11 mouse cellular contexts compared by ENCODE assay signal in the genomic region with DNA sequence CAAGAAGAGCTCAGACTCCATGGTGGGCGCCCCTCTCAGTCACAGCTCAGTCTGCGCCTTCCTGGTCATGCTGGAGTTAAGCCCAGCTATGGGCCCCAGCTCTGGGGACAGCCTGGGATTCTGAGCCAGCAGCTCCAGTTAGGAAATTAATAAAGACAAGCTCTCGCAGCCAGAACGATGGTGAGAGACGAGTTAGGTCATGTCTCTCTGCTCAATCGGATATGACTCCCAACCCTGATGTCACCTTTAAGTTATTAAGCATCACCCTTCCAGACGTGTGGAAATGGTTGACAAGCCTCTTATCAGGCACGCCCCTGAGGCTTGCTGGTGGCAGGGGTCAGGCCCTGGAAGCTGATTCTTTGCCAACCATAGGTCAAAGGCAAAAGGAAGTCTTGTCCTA. TPM values are rescaled to one million over a fixed set of nuclear protein-coding genes. Genes with fewer than 3 reads are reported as not detected.
DNase-seq lines count a peak whose midpoint lies in the region; ATAC-seq lines count a peak whose summit lies in the region.
"Had no signal": no experiment of that assay in that cellular context is flagged by ENCODE, and none has a peak within 500 bp of the region (broad histone marks: within the 10 kb centered on the region; RNA-seq: fewer than 3 reads in every experiment).

No protein-coding gene starts in this region.

- peak; percentile 30 for DNase-seq in kidney, adult 9 months
- DNase-seq in brain, adult 2 months (ENCODE audit: low read depth, low spot score) = peak; percentile 27
- peak; percentile 56 for DNase-seq in heart, postnatal 4 days
- DNase-seq: cerebellum, adult 9-10 months had no signal

- WGBS in kidney, embryonic 16.5 days = 49% methylated on average over 8 of the region's 8 CpGs
- WGBS in embryonic facial prominence, embryonic 12.5 days = 36% methylated on average over 8 of the region's 8 CpGs
- 80% methylated on average over 8 of the region's 8 CpGs for WGBS in midbrain, embryonic 15.5 days

- no peak for ATAC-seq in kidney, embryonic 16.5 days (ENCODE audit: low FRiP score, low TSS enrichment)
- ATAC-seq in embryonic facial prominence, embryonic 12.5 days (ENCODE audit: insufficient number of reproducible peaks, insufficient read depth, low FRiP score, low TSS enrichment) = no peak
- no peak for ATAC-seq in monocyte, adult 5-6 weeks (replicated peaks; ENCODE audit: insufficient number of reproducible peaks, low FRiP score, low TSS enrichment, poor library complexity, severe bottlenecking)
- no peak for ATAC-seq in midbrain, embryonic 15.5 days (replicated peaks)

- no peak overlapping the region for H3K4me3 ChIP-seq in kidney, embryonic 16.5 days (ENCODE audit: low read length)
- H3K4me3 ChIP-seq in embryonic facial prominence, embryonic 12.5 days = no peak overlapping the region
- no peak overlapping the region for H3K4me3 ChIP-seq in midbrain, embryonic 15.5 days
- H3K4me3 ChIP-seq: layer of hippocampus, adult 2 months; myocyte had no signal

- H3K27ac ChIP-seq in kidney, embryonic 16.5 days (ENCODE audit: low read length) = no peak overlapping the region
- peak overlapping the region; percentile 37; the same call in 1 of the 2 replicates for H3K27ac ChIP-seq in embryonic facial prominence, embryonic 12.5 days
- no peak overlapping the region for H3K27ac ChIP-seq in midbrain, embryonic 15.5 days
- H3K27ac ChIP-seq: layer of hippocampus, adult 2 months had no signal

- H3K36me3 ChIP-seq in kidney, embryonic 16.5 days (ENCODE audit: insufficient read depth, low read length) = no peaks in the 10 kb centered on the region
- H3K36me3 ChIP-seq in embryonic facial prominence, embryonic 12.5 days = no peaks in the 10 kb centered on the region
- no peaks in the 10 kb centered on the region for H3K36me3 ChIP-seq in midbrain, embryonic 15.5 days (replicated peaks)

- H3K4me1 ChIP-seq in kidney, embryonic 16.5 days (ENCODE audit: insufficient read depth, low read length) = peaks cover 37% of the 10 kb centered on the region
- H3K4me1 ChIP-seq in embryonic facial prominence, embryonic 12.5 days = peaks cover 14% of the 10 kb centered on the region
- peaks cover 9% of the 10 kb centered on the region for H3K4me1 ChIP-seq in midbrain, embryonic 15.5 days

- no peaks in the 10 kb centered on the region for H3K9me3 ChIP-seq in kidney, embryonic 16.5 days (ENCODE audit: low read length)
- H3K9me3 ChIP-seq in embryonic facial prominence, embryonic 12.5 days = no peaks in the 10 kb centered on the region
- no peaks in the 10 kb centered on the region for H3K9me3 ChIP-seq in midbrain, embryonic 15.5 days

- H3K9ac ChIP-seq in kidney, embryonic 16.5 days (replicated peaks; ENCODE audit: low read length) = no peak overlapping the region
- H3K9ac ChIP-seq in embryonic facial prominence, embryonic 12.5 days = no peak overlapping the region
- H3K9ac ChIP-seq in midbrain, embryonic 15.5 days = no peak overlapping the region

- no peak overlapping the region for H3K4me2 ChIP-seq in kidney, embryonic 16.5 days (replicated peaks; ENCODE audit: low read depth, low read length)
- no peak overlapping the region for H3K4me2 ChIP-seq in embryonic facial prominence, embryonic 12.5 days (replicated peaks)
- H3K4me2 ChIP-seq in midbrain, embryonic 15.5 days = no peak overlapping the region

- H3K27me3 ChIP-seq in kidney, embryonic 16.5 days (ENCODE audit: insufficient read depth, low read length) = 0 out of 2 replicates have a peak, but pooled peaks cover 2% of the 10 kb centered on the region
- no peaks in the 10 kb centered on the region for H3K27me3 ChIP-seq in embryonic facial prominence, embryonic 12.5 days
- H3K27me3 ChIP-seq in midbrain, embryonic 15.5 days (replicated peaks) = no peaks in the 10 kb centered on the region

RNA-seq across cellular contexts. Expression of gene Meox1, which starts 20.3 kb away (rescaled TPM):
- 15.2 and 15.5 TPM in 2 replicates for polyA plus RNA-seq in kidney, embryonic 16.5 days (2015; fragmentation: Nextera tagmentation; extraction: Ambion mirVana)
- polyA plus RNA-seq in embryonic facial prominence, embryonic 12.5 days (2016; fragmentation: Nextera tagmentation; extraction: Ambion mirVana) = 10.0 and 10.9 TPM in 2 replicates
- total RNA-seq in heart, postnatal 4 days (2021) = 10 to 100 TPM; 17.3 to 19.1 TPM
- total RNA-seq in monocyte, adult 5-6 weeks (2017) = not detected in 3 replicates
- 0.57 and 0.75 TPM in 2 replicates for polyA plus RNA-seq in midbrain, embryonic 15.5 days (2015; fragmentation: Nextera tagmentation; extraction: Ambion mirVana)
- total RNA-seq: megakaryocyte progenitor cell, adult 5-6 weeks had no signal
